Mouse (Mus musculus): ENCODE measurements around the gene Ilf2. TPM values are rescaled to one million over a fixed set of nuclear protein-coding genes. Genes with fewer than 3 reads are reported as not detected.

Ilf2 gene
- polyA plus RNA-seq, 1 experiment from 2014 or later, result 240 TPM

GRCm38 (mm10) chr3:90493831-90494540, 18.1 kb downstream of the Ilf2 start:
- H3K36me3 ChIP-seq, result peaks cover 33% of the 10 kb centered on the region
- no peak for ATAC-seq (ENCODE audit: low FRiP score, low read depth)
- no peak overlapping the region for H3K4me2 ChIP-seq
- no peak overlapping the region for H3K4me3 ChIP-seq
- no peak overlapping the region for H3K9ac ChIP-seq
- WGBS, result 62% methylated on average over 4 of the region's 4 CpGs
- peaks cover 10% of the 10 kb centered on the region for H3K4me1 ChIP-seq (replicated peaks)
- no peaks in the 10 kb centered on the region for H3K27me3 ChIP-seq
- H3K27ac ChIP-seq (replicated peaks), result no peak overlapping the region
- no peaks in the 10 kb centered on the region for H3K9me3 ChIP-seq

GRCm38 (mm10) chr3:90495850-90496525, 20.1 kb downstream of the Ilf2 start:
- Histone ChIP-seq H3K9me3 (no peaks in the 10 kb centered on the region), H3K4me1 (replicated peaks) (no peaks in the 10 kb centered on the region), H3K36me3 (peaks cover 45% of the 10 kb centered on the region), H3K27ac (replicated peaks) (no peak overlapping the region), H3K4me2 (no peak overlapping the region), H3K27me3 (no peaks in the 10 kb centered on the region), H3K4me3 (no peak overlapping the region), H3K9ac (no peak overlapping the region)
- 93% methylated on average over 7 of the region's 7 CpGs for WGBS
- ATAC-seq (ENCODE audit: low FRiP score, low read depth), result no peak

- Histone ChIP-seq H3K4me1 (replicated peaks) (no peaks in the 10 kb centered on the region), H3K27ac (replicated peaks) (no peak overlapping the region), H3K9ac (no peak overlapping the region), H3K4me2 (no peak overlapping the region), H3K27me3 (no peaks in the 10 kb centered on the region), H3K9me3 (no peaks in the 10 kb centered on the region), H3K4me3 (no peak overlapping the region), H3K36me3 (peaks cover 60% of the 10 kb centered on the region)
- no peak for ATAC-seq (ENCODE audit: low FRiP score, low read depth)
Observed at GRCm38 (mm10) chr3:90497597-90497996, 21.7 kb downstream of the Ilf2 start.

GRCm38 (mm10) chr3:90503444-90503843, 27.5 kb downstream of the Ilf2 start:
- no peak overlapping the region for H3K4me3 ChIP-seq
- 91% methylated on average over 4 of the region's 4 CpGs for WGBS

GRCm38 (mm10) chr3:90505216-90505615, 29.3 kb downstream of the Ilf2 start:
- Histone ChIP-seq H3K36me3 (peaks cover 61% of the 10 kb centered on the region), H3K9ac (no peak overlapping the region), H3K4me1 (replicated peaks) (peaks cover 32% of the 10 kb centered on the region), H3K9me3 (no peaks in the 10 kb centered on the region), H3K4me3 (no peak overlapping the region), H3K27me3 (no peaks in the 10 kb centered on the region), H3K4me2 (no peak overlapping the region), H3K27ac (replicated peaks) (no peak overlapping the region)
- WGBS, result 97% methylated on average over 5 of the region's 5 CpGs
- no peak for ATAC-seq (ENCODE audit: low FRiP score, low read depth)

More at GRCm38 (mm10) chr3:90503444-90503843, 27.5 kb downstream of the Ilf2 start:
- H3K4me1 ChIP-seq (replicated peaks), result peaks cover 32% of the 10 kb centered on the region
- H3K9me3 ChIP-seq, result no peaks in the 10 kb centered on the region
- H3K9ac ChIP-seq, result no peak overlapping the region
- H3K27me3 ChIP-seq, result no peaks in the 10 kb centered on the region
- no peak overlapping the region for H3K4me2 ChIP-seq
- H3K27ac ChIP-seq (replicated peaks), result no peak overlapping the region
- no peak for ATAC-seq (ENCODE audit: low FRiP score, low read depth)
- peaks cover 77% of the 10 kb centered on the region for H3K36me3 ChIP-seq

DNA sequence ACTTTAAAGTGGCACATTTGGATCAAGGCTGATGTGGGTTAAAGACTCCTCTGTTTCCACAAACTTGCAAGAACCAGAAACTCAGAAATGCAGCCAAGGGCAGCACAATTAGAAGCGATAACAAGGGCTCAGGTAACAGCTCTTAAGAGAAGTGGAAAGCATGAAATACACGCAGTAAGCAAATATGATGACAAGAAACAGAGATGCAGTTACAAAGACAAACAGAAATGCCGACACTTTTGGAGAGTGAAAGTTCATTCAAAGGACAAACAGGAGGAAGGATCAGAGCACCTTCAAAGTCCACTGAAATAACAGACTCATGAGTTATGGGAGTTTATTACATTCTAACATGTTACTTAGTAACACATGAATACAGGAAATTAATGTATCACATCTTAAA, 30.4 kb downstream of the Ilf2 start:
- Histone ChIP-seq H3K27ac (replicated peaks) (no peak overlapping the region), H3K9me3 (no peaks in the 10 kb centered on the region), H3K4me3 (no peak overlapping the region), H3K27me3 (no peaks in the 10 kb centered on the region), H3K9ac (no peak overlapping the region), H3K4me1 (replicated peaks) (peaks cover 32% of the 10 kb centered on the region), H3K4me2 (no peak overlapping the region), H3K36me3 (peaks cover 54% of the 10 kb centered on the region)
- WGBS, result 90% methylated on average over 3 of the region's 3 CpGs
- no peak for ATAC-seq (ENCODE audit: low FRiP score, low read depth)

DNA sequence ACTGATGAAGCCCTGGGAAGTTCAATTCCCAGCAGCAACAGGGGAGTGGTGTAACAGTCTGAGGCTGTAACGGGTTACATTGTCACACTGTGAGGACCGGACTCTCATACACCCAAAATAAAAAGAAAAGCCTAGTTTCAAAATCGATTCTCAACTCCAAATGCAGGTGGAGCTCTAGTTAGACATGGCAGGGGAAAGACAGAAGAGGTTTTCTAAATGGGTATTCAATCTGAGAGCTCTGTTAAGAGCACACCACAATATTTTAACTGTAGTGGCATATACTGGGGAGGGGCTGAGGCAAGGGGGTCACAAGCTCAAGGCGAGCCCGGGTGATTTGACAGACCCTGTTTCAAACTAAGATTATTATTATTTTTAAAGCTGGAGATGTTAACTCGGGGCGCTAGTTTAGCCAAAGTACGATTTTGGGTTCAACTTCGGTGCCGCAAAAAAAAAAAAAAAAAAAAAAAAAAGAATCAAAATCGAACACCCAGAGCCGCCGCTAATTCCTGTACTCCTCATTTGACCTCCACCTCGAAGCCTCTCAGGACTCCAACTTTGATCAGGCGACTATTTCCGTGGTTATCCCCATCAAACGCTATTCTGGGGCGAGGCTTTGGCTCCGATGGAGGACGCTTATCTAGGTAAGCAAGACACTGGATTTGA, 32.5 kb downstream of the Ilf2 start:
- H3K9me3 ChIP-seq, result no peaks in the 10 kb centered on the region
- peaks cover 36% of the 10 kb centered on the region for H3K36me3 ChIP-seq
- peak overlapping the region; percentile 96 for H3K4me3 ChIP-seq
- peaks cover 32% of the 10 kb centered on the region for H3K4me1 ChIP-seq (replicated peaks)
- peak overlapping the region; percentile 98 for H3K9ac ChIP-seq
- WGBS, result 2% methylated on average over 20 of the region's 20 CpGs
- peaks cover 11% of the 10 kb centered on the region for H3K27me3 ChIP-seq
- H3K4me2 ChIP-seq, result peak overlapping the region; percentile 73
- peak overlapping the region; percentile 98 for H3K27ac ChIP-seq (replicated peaks)
- no peak for ATAC-seq (ENCODE audit: low FRiP score, low read depth)

DNA sequence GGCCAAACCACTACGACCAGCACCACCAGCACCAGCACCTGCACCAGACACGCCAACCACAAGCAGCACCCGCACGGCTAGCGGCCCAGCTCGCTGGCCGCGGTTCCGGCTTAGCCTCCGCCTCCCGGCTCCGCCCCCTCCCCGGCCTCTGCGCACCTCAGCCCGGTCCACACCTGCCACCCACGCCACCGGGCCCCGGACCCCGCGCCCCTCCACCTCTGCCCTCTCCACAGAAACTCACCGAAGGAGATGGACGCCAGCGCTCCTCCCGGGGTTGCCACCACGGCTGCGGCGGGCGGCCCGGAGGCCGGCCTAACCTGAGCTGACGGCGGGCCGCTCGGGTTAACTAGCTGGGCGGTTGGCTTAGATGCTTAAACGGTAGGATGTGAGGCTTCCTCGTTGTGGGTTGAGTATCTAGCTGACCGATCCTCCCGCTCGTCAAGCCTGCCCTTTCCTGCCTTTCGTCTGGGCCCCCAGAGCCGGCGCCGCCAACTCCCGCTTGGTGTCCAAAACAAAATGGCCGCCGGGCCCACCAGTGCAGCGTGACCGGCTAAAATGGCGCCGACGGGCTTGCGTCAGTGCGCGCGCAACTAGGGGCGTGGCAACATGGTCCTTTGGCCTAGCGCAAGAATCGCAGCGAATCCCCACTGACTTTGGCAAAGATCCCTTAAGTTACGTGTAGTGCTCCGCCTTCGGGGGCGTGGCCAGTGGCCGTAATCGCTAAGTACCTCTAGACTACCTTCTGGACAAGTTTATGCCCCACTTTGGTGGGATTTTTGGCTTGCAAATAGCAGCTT, 33.2 kb downstream of the Ilf2 start, which contains the start of gene Chtop:
TSS of gene Chtop (minus strand) at position 549 of the 797 bp plus-strand sequence.
- peak within 1 kb of the TSS; percentile 98 for H3K27ac ChIP-seq (replicated peaks)
- H3K4me1 ChIP-seq (replicated peaks), result peaks cover 32% of the 10 kb centered on the region
- H3K4me2 ChIP-seq, result peak within 1 kb of the TSS; percentile 73
- H3K9me3 ChIP-seq, result no peaks in the 10 kb centered on the region
- peak within 1 kb of the TSS; percentile 98 for H3K9ac ChIP-seq
- peak; percentile 93 for ATAC-seq (ENCODE audit: low FRiP score, low read depth)
- under 1% methylated on average over 62 of the region's 66 CpGs for WGBS
- H3K36me3 ChIP-seq, result peaks cover 29% of the 10 kb centered on the region
- peaks cover 19% of the 10 kb centered on the region for H3K27me3 ChIP-seq
- peak within 1 kb of the TSS; percentile 96 for H3K4me3 ChIP-seq

DNA sequence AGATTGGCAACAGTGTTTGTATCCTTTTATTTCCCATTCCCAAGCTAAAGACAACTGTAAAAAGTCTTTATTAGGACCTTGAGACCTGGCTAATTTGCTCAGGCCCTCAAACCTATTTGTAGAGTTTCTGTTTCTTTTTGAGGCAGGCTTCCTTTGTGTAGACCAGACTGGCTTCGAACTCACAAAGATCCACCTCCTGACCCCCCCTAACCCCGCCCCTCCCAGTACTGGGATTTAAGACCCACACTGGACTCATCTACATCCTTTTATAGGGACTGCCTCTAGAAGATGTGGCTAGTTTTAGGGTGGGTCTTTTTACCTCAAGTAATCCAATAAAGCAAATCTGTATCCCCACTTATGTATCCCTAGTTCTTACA, 33.8 kb downstream of the Ilf2 start:
- H3K9ac ChIP-seq, result no peak overlapping the region
- peaks cover 24% of the 10 kb centered on the region for H3K36me3 ChIP-seq
- H3K4me3 ChIP-seq, result peak overlapping the region; percentile 96
- peak overlapping the region; percentile 49 for H3K4me2 ChIP-seq
- 11% methylated on average over 2 of the region's 2 CpGs for WGBS
- peaks cover 33% of the 10 kb centered on the region for H3K4me1 ChIP-seq (replicated peaks)
- H3K27me3 ChIP-seq, result peaks cover 22% of the 10 kb centered on the region
- H3K9me3 ChIP-seq, result no peaks in the 10 kb centered on the region
- peak; percentile 13; the same call in 1 of the 2 replicates for ATAC-seq (ENCODE audit: low FRiP score, low read depth)
- H3K27ac ChIP-seq (replicated peaks), result peak overlapping the region; percentile 69

DNA sequence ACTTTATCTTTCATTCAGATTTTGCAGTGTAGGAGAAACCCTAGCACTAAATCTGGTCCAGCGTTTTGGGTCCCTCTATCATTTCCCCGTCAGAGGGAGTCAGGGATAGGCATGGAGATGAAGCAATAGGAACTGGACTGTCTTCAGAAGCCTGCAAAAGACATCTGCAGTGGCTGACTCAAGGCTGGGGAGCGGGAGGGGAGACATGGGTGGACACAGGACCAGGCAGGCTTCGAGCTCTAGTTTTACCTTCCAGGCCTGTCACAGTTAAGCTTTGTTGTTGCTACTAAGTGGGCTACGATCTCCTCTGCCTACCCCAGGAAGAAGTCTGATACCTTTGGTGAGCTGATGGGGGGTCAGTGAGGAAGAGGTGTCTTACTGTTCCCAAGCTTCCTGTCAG, 36.4 kb downstream of the Ilf2 start:
- H3K36me3 ChIP-seq, result 0 out of 2 replicates have a peak, but pooled peaks cover under 1% of the 10 kb centered on the region
- no peak overlapping the region for H3K27ac ChIP-seq (replicated peaks)
- H3K4me1 ChIP-seq (replicated peaks), result peaks cover 25% of the 10 kb centered on the region
- WGBS, result 91% methylated on average over 5 of the region's 5 CpGs
- H3K4me3 ChIP-seq, result no peak overlapping the region
- no peak for ATAC-seq (ENCODE audit: low FRiP score, low read depth)
- H3K27me3 ChIP-seq, result peaks cover 33% of the 10 kb centered on the region
- no peak overlapping the region for H3K9ac ChIP-seq
- no peaks in the 10 kb centered on the region for H3K9me3 ChIP-seq
- H3K4me2 ChIP-seq, result no peak overlapping the region

- H3K4me3 ChIP-seq, result no peak overlapping the region
- no peak overlapping the region for H3K4me2 ChIP-seq
- no peaks in the 10 kb centered on the region for H3K36me3 ChIP-seq
- peaks cover 33% of the 10 kb centered on the region for H3K27me3 ChIP-seq
- 82% methylated on average over 9 of the region's 9 CpGs for WGBS
- H3K27ac ChIP-seq (replicated peaks), result no peak overlapping the region
- no peaks in the 10 kb centered on the region for H3K9me3 ChIP-seq
- no peak overlapping the region for H3K9ac ChIP-seq
- no peak for ATAC-seq (ENCODE audit: low FRiP score, low read depth)
- H3K4me1 ChIP-seq (replicated peaks), result peaks cover 17% of the 10 kb centered on the region
Observed at GRCm38 (mm10) chr3:90512948-90513642, 37.2 kb downstream of the Ilf2 start.

All from hindbrain, embryonic 15.5 days (tissue).